Mouse (Mus musculus) adrenal gland, postnatal 36 days (tissue): ENCODE measurements around the gene Kctd12. TPM values are rescaled to one million over a fixed set of nuclear protein-coding genes. Genes with fewer than 3 reads are reported as not detected.

ENCODE experiments used
- DNase-seq, 2 experiments: peaks; one replicate each; pipeline ENCODE4 v3.0.0; 2021; ENCODE audit warnings: mixed read lengths in 1 of 2
- long read RNA-seq, 2 experiments: library from polyadenylated mRNA; stranded (forward); transcript quantifications; one replicate each; pipeline ENCODE4 v2.0.0; 2021; ENCODE audit warnings: borderline sequencing depth in 2 of 2
- total RNA-seq, 2 experiments: library from RNA; stranded (reverse); gene quantifications; 2 replicates each; pipeline ENCODE4 v1.2.3; 2021

Gene Kctd12
- 10 to 100 TPM; 32.5 to 43.8 TPM for total RNA-seq
- long read RNA-seq, experiment 1, full-length matches to known transcripts: 2 of 3 reads
- long read RNA-seq, experiment 1, partial matches to known transcripts: 0 of 3 reads
- long read RNA-seq, experiment 1, other reads (novel, unspliced or antisense): 1 of 3 reads
- long read RNA-seq, experiment 2, full-length matches to known transcripts: 1 of 2 reads
- long read RNA-seq, experiment 2, partial matches to known transcripts: 0 of 2 reads
- long read RNA-seq, experiment 2, other reads (novel, unspliced or antisense): 1 of 2 reads

GRCm38 (mm10) chr14:102982627-102983540 lies at the start of gene Kctd12:
TSS of gene Kctd12 (minus strand) at chr14:102982637.
- DNase-seq: peak; percentile 89 to 93

GRCm38 (mm10) chr14:103029203-103029602 lies 46.8 kb upstream of the Kctd12 start:
- DNase-seq: no peak

DNA sequence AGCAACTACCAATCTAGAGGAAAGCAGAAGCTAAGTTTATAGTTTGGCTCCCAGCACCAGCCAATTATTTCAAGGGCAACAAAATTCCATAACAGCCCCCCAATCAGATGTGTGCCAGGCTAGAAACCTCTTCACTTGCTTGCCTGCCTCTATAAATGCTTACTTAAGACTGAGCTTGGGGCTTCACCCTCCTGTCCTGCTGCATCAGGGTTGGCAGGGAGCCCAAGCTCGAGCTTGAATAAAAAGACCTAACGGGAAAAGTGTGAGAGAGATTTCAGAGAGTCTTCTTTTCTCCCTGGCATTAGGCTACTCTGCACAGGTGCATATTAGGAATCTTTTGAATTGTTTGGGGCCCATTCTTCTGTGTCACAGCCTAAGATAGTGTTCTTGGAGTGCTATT lies 37.6 kb upstream of the Kctd12 start:
- DNase-seq: peak; percentile 24 to 41

GRCm38 (mm10) chr14:103017009-103017408 lies 34.6 kb upstream of the Kctd12 start:
- DNase-seq: no peak

DNA sequence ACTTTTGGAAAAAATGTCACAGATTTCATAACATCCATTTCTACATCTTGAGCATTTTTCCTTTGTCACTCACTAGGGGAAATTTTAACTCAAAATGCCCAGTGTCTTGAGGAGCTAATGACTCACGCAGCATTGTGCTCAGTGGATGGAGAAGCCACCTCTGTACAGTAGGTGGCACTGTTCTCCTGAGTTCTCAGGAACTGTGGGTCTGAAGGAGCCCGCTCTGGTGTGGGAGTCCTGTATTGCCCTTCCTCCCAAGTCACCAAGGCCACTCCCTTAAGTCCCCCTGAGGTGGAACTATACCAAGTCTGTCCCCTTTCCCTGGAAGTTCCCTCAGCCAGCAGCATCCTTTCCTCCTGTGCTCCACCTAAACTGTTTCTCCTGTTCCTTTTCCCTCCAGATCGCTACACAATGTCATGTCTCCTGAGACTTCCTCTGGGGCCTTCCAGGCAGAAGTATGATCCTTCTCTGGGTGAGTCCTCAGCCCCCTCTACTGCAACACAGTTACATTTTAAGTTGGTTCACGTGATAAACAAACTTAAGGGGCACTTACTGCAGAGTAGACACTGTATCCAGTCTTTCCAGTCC lies 30.2 kb upstream of the Kctd12 start:
- peak; percentile 51 to 64 for DNase-seq

DNA sequence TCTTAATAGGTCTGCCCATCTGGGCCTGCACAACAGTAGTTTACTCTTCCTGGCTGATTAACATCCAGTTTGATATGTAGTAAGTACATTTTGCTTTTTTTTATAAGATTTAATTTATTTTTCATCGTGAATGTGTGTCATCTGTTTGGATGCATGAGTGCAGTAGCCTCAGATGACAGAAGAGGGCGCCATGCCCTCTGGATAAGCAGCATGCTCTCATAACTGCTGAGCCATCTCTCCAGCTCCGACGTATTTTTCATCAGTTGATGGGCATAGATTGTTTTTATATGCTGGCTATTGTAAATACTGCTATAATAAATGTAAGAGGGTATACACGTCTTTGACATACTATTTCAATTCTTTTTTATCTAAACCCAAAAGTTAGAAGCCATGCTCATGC lies 29.3 kb upstream of the Kctd12 start:
- DNase-seq: peak; percentile 36 to 60

GRCm38 (mm10) chr14:103007737-103008136 lies 25.3 kb upstream of the Kctd12 start:
- peak in 1 of 2 experiments; percentile 8 for DNase-seq

DNA sequence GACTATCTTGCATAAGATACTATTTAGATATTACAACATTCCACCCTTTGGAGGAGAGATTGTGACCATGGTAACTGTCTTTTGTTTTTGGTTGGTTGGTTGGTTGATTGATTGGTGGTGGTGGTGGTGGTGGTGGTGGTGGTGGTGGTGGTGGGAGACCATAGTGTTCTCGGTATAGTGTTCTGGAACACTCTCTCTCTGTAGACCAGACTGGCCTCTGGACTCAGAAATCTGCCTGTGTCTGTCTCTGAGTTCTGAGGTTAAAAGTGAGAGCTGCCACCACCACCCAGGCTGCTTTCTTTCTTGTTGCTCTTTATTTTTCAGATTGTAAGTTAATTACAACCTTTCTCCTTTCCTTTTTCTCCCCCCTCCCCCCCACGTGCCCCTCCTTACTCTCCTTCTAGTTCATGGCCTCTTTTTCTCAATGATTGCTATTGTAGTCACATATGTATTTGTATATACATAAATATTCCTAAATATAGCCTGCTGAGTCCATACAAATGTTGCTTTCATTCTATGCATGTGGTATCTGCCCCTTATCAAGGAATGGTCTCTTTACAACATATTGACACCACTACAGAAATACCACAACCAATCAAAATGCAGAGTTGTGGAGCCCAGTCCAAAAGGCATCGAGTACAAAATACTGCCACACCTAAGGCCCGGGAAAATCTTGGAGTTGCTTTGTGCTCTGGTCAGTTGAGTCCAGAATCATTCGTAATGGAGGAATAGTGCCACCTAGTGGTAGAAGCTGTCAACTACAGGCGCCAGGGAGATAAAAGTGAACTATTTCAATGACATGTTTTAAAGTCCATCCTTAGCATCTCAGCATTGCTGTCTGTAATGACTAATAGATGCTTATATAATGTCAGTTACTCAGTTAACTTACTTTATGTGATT lies 12.5 kb upstream of the Kctd12 start:
- peak; percentile 73 to 77 for DNase-seq

- peak; percentile 6 to 13 for DNase-seq
Observed at GRCm38 (mm10) chr14:102990765-102991164, 8.3 kb upstream of the Kctd12 start.

DNA sequence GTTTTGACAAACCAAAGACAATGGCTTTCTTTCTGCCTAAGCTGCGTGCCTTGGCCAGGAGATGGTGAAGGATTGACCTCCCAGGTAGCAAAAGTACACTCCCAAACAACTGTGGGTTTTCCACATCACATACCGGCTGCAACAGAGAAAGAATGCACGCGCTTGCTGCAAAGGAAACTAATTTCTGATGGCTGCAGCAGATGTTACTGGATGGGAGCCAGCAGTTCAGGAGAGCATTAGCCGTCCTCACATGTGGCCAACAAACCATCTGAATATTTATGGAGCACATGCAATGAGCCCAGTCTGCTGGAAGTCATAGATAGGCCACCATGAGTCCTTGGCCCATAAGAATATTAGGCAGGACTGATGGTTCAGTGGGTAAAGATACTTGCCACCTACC lies 7.4 kb upstream of the Kctd12 start:
- DNase-seq: no peak

- no peak for DNase-seq
Observed at GRCm38 (mm10) chr14:102989254-102989653, 6.8 kb upstream of the Kctd12 start.

GRCm38 (mm10) chr14:102987626-102988025 lies 5.2 kb upstream of the Kctd12 start:
- DNase-seq: no peak

DNA sequence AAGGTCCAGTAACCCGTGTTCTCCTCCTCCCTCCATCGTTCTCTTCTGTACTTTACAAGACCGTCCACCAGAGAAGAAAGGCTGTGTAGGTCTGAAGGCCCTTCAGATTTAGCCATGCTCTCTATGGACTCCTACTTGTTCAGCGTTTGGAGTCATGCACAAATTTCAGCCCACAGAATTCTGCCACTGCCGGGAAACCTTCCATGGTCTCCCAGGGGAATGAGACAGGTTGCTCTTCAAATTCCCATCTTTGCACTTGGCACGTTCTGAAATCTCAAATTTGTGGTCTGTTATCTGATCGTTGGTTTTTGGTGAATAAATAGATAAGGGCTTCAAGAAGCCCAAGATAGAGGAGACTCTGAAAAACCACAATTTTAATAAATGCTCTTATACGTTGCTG lies 1.2 kb upstream of the Kctd12 start:
- no peak for DNase-seq

GRCm38 (mm10) chr14:102982016-102982626 lies 316 bp downstream of the Kctd12 start:
- DNase-seq: no peak

DNA sequence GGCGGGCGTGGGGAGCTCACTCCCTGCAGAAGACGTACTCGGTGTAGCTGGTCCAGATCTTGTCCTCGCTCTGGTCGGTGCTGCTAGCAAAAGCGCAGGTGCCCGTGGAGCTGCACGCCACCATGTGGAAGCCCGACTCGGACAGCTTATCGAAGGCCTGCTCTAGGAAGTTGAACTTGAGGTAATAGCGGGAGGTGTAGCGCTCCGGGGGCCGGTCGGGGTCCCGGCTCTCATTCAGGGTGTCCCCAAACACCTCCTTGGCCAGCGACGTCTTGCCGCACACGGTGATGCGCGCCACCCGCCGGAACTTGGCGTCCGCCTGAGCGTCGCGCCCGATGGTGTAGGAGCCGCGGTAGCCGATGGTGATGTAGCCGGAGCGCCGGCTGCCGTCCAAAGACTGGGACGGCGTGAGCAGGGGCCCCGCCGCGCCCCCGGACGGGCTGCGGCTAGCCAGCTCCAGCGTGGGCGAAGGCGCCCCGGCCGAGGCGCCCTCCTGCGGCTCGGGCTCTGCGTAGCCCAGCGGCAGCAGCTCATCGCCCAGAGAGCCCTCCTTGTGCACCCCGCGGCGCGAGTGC lies 909 bp downstream of the Kctd12 start:
- DNase-seq: peak; percentile 71 to 74

DNA sequence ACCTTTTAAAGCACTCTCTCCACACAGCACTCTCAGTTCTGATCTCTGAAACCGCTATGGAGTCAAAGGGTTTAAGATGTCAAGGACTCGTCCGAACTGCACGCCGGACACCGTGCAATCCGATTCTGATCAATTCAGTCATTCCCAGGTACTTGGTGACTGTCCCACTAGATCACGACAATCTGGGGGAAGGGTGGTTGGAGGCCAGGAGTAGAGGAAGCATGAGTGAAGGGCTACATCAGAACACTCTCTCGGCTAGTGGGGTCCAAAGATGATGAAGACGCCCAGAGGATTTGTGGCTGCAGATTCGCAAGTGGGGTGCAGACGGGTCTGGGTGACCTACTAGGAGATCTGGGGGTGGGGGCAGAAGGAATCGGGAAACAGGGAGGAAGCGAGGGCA lies 1.5 kb downstream of the Kctd12 start:
- peak in 1 of 2 experiments; percentile 0 for DNase-seq

DNA sequence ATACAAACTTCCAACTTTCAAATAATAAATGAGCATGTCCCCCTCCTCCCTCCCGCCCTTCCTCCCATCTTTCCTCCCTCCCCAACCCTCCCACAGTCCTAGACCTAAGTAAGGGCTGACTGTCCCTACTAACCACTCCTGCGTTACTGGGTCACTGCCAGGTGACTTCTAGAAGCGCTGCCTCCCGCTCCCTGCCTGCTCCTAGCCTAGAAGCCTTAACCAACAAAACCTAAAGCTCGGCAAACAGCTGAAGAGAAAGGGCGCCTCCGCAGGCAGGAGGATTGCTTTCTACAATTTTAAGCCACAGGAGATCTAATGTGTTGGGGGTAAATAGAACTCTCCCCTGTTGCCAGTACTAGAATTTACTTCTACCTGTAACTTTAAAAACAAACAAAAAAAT lies 2.0 kb downstream of the Kctd12 start:
- peak; percentile 21 to 35 for DNase-seq

- no peak for DNase-seq
Observed at GRCm38 (mm10) chr14:102979831-102980230, 2.6 kb downstream of the Kctd12 start.

DNA sequence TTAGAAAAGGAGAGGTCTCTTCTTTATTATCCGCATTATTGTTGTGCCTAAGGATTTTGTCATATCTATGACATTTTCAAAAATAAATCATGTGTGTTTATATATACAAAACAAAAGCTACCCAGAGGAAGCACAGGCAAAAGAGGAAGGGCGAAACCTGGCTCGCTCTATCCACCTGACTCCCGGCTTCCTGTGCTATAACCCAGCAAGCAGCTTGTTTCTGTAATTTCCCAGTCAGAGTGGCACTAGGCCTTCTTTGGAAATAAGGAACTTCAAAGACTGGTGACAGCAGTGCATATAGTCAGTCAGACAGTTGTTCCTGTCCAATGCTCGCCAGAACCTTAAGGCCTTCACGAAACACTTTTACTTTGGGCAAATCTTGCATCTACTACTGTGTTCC lies 6.6 kb downstream of the Kctd12 start:
- DNase-seq: peak; percentile 11 to 18

DNA sequence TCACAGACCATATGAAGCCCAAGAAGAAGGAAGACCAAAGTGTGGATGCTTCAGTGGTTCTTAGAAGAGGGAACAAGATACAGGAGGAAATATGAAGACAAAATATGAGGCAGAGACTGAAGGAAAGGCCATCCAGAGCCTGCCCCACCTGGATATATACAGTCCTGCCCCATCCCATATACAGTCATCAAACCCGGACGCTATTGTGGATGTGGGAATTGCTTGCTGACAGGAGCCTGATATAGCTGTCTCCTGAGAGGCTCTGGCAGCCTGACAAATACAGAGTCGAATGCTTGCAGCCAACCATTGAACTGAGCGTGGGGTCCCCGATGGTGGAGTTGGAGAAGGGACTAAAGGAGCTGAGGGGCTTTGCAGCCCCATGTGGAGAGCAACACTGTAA lies 13.6 kb downstream of the Kctd12 start:
- DNase-seq: no peak

DNA sequence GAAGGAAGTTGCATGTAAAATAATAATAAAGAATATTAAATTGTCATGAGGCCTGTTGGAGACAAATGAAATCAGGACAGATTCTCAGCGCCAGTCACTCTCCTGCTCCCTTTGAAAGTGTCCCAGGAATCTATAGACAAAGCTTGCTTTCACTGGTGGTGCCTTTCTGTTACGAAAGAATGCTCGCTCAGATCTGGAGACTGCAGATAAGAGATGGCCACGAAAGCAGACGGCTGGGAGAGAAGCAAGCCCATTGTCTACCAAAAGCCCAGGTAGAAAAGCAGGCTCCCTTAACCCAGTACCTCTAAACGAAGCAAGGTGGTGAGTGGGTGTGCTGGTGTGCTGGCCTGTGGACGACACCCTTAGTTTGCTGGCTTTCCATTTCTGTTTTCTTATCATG lies 16.2 kb downstream of the Kctd12 start:
- no peak for DNase-seq
